Mouse (Mus musculus): ENCODE measurements at regions not wholly inside any gene's neighbourhood (a gene's known extent, or its start where the extent isn't known, plus 50 kb on each side); places are given as distances from the start of the nearest gene placed in this dataset.
"Not testable (repeated sequence)": the region's sequence is repeated elsewhere in the genome, so short reads cannot be mapped to it uniquely, and the experiment has no call there.

DNA sequence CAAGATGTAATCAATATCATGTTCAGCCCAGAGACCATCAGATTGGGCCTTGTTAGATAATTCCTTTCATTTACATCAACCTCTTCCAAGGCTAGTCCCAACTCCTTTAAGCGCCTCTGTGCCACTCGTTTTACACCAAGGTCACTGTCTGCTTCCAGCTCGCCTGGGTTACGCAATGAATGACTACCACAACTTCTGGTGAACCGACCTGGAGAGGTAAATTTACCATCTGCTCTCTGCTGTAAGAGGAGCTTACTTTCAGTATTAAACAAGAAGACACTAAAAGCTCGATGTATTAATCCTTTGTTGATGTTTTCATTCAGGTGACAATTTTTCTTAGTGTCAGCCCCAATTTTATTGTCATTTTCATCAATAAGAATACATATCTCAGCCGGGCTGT lies 51.7 kb upstream of the Fam174b start:
- ATAC-seq, result no peak

DNA sequence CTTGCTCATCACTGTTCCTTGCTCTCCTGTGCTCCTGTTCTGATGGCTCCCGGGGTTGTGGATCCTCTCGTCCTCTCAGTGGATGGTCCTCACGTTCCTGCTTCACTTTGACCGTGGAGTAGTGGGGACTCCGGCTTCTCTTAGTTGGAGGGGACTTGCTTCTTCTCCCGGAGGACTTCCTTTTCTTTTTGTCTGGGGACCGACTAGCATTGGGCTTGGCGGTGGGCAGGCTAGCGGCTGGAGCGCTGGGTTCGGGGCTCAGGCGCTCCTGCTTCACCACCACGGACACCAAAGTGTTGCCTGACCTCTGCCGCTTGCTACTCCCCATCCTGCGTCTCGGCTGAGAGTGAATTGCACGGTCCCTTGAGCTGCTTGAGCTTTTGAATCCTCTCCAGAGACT lies 53.9 kb upstream of the Fam174b start:
- ATAC-seq, result not testable (repeated sequence)

DNA sequence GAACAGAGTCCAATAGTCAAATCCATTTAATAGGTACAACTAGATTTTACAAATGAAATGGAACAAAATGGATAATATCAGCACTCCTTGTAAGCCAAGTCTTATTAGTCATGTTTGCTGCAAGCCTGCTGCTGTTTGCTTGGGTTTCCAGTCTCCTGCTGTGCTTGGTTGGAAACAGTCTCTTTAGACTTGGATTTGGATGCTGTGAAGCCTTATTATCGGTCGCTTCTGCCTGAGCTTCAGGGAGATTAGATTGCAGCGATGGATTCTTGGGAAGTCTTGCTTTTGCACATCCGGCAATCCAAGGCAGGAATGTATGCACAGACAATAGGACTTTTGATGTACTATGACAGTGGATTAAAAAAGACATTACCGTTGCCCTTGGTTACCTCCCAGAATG lies 57.3 kb upstream of the Fam174b start:
- ATAC-seq, result no peak

DNA sequence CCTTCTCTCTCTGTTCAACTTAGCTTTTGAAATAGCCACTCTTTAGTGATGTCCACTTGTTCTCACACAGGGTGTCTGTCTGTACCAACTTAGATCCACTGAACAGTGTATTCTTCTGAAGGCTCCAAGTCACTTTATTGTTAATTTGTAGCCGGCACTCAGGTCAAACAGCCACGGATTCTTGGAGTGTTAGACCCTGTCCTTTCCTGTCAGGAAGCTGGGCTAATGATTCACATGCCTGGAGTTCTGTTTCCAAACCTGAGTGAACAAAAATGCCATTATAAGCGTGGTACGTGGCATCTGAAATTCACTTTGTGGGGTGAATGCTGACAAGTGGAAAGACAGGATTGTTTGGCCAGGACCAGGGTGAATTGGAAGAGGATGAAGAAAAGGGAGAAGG lies 69.5 kb upstream of the Fam174b start:
- no peak for ATAC-seq

DNA sequence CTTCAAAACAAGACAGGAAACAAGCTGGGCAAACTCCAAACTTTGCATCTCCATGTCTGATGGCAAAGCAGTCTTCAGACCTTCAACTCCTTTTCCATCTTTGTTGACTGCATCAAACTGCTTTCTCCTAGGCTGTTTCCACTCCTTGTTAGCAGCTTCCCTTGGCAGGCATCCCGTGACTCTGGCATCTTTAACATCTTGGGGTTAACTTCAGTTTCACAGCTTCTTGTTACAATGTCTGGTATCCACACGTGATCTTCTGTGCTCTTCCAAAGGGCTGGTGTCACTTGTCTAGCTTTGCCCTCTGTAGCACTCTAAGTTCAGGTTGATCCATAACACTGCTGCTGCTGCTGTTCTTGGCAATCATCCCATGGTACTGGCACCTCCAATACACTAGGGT lies 71.3 kb upstream of the Fam174b start:
- ATAC-seq, result no peak

DNA sequence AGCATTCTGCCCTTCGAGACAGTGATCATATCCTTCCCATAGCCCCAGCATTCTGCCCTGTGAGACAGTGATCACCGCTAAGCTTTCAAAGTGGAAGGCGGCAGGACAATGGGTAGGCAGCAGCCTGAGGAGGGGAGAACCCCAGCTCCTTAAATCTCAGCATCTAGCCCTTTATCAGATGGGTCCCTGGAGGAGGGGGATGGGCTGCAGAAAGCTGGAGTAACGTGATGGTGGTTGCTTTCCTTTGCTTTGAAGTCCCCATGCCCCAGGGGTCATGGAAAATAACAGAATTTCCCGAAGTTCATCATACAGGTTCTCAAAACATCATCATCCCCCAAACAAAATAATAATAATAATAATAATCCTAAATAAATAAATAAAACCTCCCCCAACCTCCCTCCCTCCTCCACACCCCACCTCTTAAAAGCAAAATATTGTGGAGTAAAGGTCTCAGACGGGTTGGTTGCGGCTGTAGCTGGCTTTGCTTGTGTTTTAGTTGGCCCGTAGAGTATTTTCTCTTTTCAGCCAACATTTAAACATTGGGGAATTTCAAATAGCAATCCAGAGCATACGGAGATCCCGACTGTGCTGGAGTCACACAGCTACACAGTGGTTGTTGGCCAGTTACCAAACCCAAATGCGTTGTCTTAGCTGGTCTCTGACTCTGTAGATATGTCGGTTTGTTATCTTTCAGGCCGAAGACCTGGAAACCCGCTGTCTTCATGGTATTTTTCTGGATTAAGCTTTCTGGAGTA lies 73.0 kb upstream of the Fam174b start:
- ATAC-seq, result no peak

DNA sequence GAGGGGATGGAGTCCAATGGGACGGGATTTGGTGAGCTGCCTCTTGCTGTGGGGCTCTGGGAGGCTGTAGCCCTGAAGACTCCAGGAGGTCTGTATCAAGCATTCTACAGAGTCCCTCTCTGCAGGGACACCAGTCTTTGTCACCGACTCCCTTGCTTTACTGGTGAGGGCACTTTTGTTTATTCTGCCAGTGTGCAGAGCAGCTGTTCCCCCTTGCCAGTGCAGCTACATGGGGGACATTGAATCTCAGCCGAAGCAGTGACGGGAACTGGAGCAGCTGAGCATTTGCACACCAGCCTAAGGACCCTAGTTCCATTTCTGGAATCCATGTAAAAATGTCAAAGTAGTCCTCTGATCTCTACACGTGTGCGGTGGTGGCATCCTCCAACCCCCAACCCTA lies 75.1 kb upstream of the Fam174b start:
- ATAC-seq, result no peak

DNA sequence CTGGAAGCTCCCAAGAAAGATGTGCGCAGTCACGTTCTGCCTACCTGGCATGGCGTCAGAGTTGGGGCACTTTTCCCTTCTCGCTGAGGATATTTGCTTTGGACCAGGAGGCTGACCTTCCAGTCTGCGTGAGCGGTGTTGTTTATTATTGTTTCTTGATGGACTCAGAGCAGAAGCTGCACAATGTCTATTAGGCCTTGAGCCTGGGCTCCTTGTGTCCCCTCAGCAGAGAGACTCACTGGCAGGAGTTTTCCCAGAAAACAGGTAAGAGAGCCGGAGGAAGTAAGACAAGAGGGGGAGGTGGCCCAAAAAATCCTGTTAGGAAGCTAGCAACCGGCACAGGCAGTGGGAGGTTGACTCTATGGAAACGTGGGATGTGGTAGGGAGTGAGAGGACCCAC lies 77.6 kb upstream of the Fam174b start:
- no peak for ATAC-seq

DNA sequence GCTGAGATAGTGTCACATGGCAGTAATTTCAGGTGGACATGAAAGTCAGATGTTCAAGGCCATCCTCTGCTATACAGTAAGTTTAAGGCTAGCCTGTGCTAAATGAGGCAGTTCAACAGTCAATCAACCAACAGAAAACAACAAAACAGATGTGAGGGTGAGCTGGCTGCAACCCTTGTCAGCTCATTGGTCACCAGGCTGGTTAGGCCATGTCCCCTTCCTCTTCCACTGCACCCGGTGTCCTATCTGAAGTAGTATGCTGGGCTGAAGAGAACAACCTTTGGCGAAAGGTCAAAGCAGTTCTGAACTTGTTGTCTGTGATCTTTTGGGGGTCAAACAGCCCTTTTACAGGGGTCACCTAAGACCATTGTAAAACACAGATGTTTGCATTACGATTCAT lies 78.2 kb upstream of the Fam174b start:
- no peak for ATAC-seq

DNA sequence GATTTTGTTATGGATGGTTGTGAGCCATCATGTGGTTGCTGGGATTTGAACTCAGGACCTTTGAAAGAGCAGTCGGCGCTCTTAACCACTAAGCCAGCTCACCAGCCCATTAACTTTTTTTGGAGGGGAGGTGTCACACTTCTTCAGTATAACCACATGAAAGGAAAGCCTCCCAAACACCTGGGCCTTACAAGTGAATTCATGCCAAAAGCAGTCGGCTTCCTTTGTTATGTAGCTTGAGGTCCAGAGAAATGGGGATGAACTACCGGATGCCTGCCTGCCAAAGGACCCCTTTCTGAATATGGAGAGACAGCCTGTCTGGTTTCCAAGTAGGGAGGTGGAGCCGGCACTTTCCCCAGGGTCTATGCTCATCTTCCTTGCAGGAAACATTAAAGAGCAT lies 80.6 kb upstream of the Fam174b start:
- ATAC-seq, result no peak

DNA sequence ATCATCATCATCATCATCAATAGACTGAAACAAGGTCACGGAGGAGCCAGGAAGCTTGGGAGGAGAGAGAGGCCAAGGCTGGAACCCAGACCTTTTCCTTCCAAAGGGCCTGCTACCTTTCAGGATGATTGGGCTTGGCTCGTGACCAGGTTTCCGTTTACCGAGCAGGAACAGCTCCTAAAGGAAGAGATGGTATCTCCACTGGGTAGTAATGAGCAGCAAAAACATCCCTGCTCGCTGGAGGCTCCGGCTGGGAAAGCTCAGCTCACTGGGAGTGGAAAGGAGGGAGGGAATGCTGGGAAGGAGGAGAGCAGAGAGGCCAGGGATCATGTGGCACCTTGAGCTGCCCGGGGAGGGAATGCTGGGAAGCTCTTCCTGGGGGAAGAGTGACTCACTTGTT lies 82.8 kb upstream of the Fam174b start:
- ATAC-seq, result no peak

DNA sequence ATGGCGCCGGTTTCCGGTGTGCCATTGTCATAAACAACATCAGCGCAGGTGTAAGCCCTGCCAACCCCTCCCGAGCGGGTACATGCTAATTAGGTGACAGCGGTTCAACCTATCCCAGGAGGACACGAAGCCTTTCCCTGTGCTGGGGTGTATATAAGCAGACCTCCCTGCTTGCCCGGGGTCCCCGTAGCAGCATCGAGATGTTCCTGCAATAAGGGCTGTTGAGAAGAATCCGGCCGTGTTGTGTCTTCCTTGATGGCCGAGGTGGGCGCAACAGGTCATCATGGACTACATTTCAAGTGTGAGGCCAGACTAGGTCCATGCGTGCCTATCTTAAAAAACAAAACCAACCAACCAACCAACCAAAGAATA lies 83.7 kb upstream of the Fam174b start:
- not testable (repeated sequence) for ATAC-seq

DNA sequence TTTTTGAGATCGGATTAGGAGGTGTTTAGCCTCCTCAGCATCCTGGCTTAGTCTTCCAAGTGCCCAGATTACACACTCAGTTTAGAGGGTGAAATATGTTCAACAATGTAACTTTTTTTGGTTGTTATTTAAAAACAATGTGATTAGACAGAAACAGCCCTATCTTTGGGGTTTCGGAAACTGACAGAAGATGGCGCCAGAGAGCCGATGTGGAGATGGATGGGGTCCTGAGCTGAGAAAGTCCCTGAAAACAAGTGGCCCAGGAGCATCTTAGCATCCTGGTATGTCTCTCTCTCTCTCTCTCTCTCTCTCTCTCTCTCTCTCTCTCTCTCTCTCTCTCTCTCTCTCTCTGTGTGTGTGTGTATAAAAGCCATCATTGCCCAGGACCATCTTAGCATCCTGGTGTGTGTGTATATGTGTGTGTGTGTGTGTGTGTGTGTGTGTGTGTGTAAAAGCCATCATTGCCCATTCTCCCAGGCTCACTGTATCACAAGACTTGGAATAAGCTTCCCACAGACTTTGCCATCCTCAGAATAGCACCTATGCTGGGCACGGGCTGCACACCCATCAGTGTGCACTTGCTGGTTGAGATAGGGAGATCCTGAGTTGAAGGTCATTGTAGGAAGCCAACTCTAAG lies 84.2 kb upstream of the Fam174b start:
- no peak for ATAC-seq

DNA sequence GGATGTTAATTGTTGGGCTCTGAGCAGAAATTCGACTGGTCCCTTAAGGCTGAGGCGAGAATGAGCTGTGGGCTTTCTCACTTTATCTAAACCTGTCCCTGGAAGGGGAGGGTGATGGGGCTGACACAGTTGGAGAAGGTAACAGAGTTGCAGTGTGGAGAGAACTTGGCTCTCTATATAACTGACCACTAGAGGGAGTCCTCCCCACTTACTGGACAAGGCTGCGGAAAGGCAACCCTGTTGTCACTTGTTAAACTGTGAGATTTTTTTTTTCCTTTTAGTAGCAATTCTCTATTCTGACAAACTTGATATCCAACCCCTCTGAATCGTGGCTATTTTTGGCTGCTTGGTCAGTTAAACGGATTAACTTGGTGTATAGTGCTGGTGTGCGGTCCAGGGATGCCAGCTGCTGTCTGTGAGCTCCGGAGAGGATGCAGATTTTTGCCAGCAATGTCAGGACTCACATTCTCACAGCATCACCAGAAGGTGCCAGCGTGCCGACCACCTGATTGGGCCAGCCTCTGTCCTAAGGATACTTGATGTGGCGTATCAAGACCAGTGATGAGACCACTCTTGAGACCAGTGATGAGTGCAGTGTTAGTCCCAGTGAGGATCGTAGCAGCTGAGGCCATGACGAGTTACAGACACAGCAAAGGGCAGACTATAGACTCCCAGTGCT lies 85.8 kb upstream of the Fam174b start:
- ATAC-seq, result peak; percentile 60

DNA sequence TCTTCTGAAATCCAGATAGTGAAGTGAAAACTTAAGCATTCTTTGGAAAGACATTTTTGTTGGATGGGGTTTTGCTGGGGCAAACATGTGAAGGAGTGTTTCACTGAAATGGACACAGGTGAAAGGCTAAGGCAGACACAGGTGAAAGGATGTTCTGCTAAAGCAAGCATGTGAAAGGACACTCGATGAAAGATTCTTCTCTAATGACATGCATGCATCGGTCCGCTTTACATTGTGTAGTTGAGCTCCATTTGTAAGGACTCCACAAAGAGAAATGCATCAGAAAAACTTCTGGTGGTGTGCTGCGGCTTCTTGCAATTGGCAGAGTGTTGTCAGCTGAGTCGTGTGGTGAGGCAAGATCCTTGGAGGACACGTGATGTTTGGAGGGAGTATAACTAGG lies 89.2 kb upstream of the Fam174b start:
- no peak for ATAC-seq

DNA sequence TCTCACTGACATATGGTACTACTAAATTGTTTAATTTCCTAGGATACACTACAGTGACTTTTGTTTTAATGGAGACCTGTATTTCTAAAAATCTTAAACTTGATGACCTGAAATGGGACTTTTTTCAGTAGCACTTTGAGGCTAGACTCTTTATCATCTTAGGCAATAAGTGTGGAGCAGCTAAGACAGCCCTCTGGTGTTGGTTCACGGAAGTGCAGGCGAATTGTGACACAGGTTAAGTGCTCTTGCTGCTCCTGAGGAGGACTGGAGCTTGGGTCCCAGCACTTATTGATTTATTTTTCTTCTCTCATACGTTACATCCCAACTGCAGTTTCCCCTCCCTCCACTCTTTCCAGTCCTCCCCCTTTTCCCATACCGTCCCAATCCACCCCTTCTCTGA lies 92.1 kb upstream of the Fam174b start:
- ATAC-seq, result peak; percentile 79

DNA sequence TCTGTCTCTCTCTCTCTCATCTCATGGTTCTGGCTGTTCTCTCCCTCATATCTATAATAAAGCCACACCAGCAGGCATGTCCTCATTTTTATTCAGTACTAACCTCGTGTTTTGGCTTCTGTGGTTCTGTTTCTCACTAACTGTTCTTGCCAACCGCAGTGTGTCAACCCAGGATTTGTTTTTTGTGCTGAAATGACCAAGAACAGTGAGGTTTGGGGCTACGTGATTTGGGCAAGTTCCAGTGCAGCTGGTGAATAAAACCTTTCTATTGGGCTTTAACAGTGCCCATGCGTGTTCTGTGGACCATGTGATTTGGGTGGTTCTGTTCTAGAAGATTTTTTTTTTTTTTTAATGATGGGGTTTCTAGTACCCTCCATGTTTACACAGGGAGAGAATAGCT lies 93.0 kb upstream of the Fam174b start:
- no peak for ATAC-seq

DNA sequence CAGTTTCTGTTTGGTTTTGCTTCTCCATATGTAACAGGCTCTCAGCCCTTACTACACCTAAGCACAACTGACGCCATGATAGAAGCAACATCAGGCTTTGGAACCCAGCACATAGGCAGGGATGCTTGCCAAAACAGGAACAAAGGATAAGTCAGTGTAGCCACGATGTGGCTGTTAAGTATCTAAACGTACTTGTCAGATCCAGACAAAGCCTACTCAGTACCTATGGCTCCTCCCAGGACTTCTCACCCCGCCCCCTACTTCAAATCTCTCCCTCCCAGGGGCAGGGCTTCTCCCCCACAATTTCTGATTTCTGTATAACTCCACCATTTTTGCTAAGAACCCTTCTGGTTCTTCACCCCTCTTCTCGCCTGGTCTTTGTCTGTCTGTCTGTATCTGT lies 93.4 kb upstream of the Fam174b start:
- no peak for ATAC-seq

DNA sequence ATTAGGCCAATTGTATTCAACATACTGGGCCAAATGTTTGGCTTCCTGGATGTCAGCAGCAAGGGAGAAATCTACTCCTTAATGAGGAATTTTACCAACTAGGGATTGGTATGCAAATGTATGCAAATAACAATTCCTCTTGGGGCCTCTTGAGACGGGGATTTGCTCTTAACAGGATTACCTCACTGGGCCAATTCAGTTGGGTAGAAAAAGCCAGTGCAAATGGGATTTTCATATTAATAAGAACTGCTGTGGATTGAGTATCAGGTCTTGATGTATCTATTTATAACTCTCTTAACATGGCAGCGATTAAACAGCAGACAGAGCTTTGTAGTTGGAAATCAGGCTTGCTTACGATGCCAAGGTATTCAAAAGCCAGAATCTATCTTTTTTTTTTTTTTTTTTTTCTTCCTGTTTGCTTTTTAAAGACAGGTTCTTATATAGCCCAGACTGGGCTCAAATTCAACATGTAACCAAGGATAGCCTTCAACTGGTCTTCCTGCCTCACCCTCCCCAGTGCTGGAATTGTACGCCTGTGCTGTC lies 95.7 kb upstream of the Fam174b start:
- ATAC-seq, result no peak

DNA sequence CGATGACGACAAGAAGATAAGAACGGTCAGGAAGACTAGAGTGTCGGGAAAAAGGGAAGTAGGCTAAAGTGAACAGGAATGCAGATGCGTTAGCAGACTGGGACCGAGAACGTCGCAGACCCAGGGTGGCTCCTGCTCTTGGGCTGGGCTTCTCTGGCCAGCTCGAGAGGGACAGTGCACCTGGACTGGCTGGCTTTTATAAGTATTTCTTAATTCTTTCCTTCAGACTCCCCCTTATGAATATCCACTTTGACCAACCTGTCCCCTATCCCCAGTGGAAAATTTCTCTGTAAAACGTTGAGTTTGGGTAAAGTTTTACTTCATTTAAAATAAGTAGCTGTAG lies 96.1 kb upstream of the Fam174b start:
- ATAC-seq, result no peak

DNA sequence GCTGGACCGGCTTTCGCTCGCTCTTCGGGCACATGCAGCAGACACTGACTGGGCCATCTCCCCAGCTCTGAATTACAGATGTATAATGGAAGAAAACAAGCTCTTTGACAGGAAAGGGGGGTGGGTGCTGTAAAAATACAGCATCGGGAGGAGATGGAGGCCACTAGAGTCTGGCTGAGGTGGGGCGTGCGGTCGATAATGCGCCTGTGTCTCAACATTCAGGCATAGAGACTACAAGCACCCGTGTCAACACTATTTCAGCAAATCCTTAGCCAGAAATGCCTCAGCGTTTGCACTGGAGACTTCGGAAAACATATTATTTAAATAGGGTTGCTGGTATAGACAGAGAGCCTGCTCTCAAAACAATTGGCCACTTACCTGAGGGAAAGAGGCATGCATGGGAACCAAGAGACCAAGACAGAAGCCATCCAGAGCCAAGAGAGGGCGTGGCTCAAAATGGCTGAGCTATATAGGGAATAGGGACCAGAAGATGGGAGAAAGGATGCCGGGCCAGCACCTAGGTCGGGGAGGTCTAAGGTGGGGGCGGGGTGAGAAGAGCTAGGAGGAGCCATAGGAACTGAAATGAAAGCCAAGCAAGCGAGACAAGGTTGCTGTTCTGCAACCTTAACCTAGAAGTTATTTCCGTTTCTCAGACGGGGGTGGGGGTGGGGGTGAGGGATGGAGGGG lies 96.7 kb upstream of the Fam174b start:
- no peak for ATAC-seq

DNA sequence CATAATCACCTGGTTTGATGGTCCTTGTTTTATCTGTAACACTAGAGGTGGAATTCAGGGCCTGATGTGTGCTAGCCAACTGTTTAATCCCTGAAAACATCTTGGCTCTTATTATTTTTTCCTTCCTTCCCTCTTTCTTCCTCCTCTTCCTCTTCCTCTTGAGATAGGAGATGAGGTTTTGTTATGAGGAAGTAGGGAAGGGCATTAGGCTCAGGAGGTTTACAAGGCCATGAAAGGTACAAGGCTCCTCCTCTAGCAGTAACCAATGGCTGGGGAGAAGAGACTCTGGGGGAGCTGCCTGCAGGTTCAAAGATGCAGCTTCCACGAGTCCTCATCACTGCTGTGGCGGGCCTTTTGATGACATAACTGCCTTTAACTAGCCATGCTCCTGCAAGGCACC lies 98.6 kb upstream of the Chd2 start:
- ATAC-seq, result no peak

DNA sequence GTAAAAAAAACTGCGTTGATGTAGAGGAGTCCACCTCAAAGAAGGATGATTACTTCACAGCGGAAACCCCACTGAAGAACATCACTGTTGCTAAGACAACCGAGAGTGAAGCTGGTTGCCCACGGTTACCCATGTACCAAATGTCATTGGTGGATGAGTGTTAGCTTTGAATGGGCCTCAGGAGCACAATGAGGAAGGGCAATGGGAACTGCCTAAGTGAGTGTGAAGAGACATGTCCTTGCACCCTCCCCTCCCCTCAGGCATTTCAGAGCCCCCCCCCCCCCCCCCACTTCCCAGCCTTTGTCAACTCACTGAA lies 96.1 kb upstream of the Chd2 start:
- ATAC-seq, result peak; percentile 94
